Mouse (Mus musculus) MEL (cell line): ENCODE data around the gene Dapk2. TPM values are rescaled to one million over a fixed set of nuclear protein-coding genes. Genes with fewer than 3 reads are reported as not detected.

ENCODE experiments used
- DNase-seq: peaks from one replicate; pipeline ENCODE4 v3.0.0; 2011; ENCODE audit warnings: low read depth, low spot score
- H3K27ac ChIP-seq: 2 replicates; pipeline ENCODE4 v1.5.1; 2012; ENCODE audit warnings: low read depth, mild to moderate bottlenecking, control low read depth, low read length, moderate library complexity; ENCODE audit not compliant: control insufficient read depth
- H3K27me3 ChIP-seq, 2 experiments: fragments of 150-350 bp in 1 of 2; sonication (generic) in 1 of 2; 2 replicates each; pipeline ENCODE4 v1.6.1; 2012; ENCODE audit warnings: low read length in 2 of 2, mild to moderate bottlenecking in 2 of 2, improper control_type of control experiment in 1 of 2, moderate library complexity in 1 of 2; ENCODE audit not compliant: insufficient read depth in 2 of 2, control insufficient read depth in 1 of 2
- H3K36me3 ChIP-seq, 2 experiments: 2 replicates each; pipeline ENCODE4 v1.6.1; 2012 to 2014; ENCODE audit warnings: low read length in 2 of 2, improper control_type of control experiment in 1 of 2, inconsistent platforms in 1 of 2, mild to moderate bottlenecking in 1 of 2; ENCODE audit not compliant: insufficient read depth in 2 of 2, control insufficient read depth in 1 of 2
- H3K4me1 ChIP-seq, 2 experiments: fragments of 150-350 bp in 1 of 2; sonication (generic) in 1 of 2; 2 replicates each; pipeline ENCODE4 v1.6.1; 2012; ENCODE audit warnings: low read length in 2 of 2, improper control_type of control experiment in 1 of 2, mild to moderate bottlenecking in 1 of 2; ENCODE audit not compliant: insufficient read depth in 2 of 2, control insufficient read depth in 1 of 2
- H3K4me3 ChIP-seq, 2 experiments: fragments of 150-350 bp in 1 of 2; sonication (generic) in 1 of 2; 2 replicates each; pipeline ENCODE4 v1.5.1; 2012; ENCODE audit warnings: low read depth in 2 of 2, low read length in 2 of 2, mild to moderate bottlenecking in 2 of 2, moderate library complexity in 2 of 2, control low read depth in 1 of 2, improper control_type of control experiment in 1 of 2; ENCODE audit not compliant: control insufficient read depth in 1 of 2, insufficient read depth in 1 of 2
- H3K79me2 ChIP-seq: 2 replicates; pipeline ENCODE4 v1.6.1; 2012; ENCODE audit warnings: mild to moderate bottlenecking, low read length, moderate library complexity; ENCODE audit not compliant: control insufficient read depth, poor library complexity, insufficient read depth
- H3K9ac ChIP-seq: 2 replicates; pipeline ENCODE4 v1.6.1; 2012; ENCODE audit warnings: low read depth, mild to moderate bottlenecking, control low read depth, low read length, moderate library complexity; ENCODE audit not compliant: control insufficient read depth, poor library complexity, severe bottlenecking
- H3K9me3 ChIP-seq: fragments of 150-350 bp; sonication (generic); replicated peaks from 2 replicates; pipeline ENCODE4 v1.6.1; 2012; ENCODE audit warnings: mild to moderate bottlenecking, low read length, improper control_type of control experiment, moderate library complexity; ENCODE audit not compliant: insufficient read depth
- BHLHE40 ChIP-seq: IDR thresholded peaks from 2 replicates; pipeline ENCODE4 v1.6.1; 2012; ENCODE audit warnings: low read depth, mild to moderate bottlenecking, inconsistent platforms, low read length, improper control_type of control experiment, borderline replicate concordance
- CHD1 ChIP-seq: IDR thresholded peaks from 2 replicates; pipeline ENCODE4 v1.6.1; 2012; ENCODE audit warnings: low read depth, mild to moderate bottlenecking, inconsistent platforms, low read length, improper control_type of control experiment
- CHD2 ChIP-seq: IDR thresholded peaks from 2 replicates; pipeline ENCODE4 v1.6.1; 2011; ENCODE audit warnings: low read length, improper control_type of control experiment
- CTCF ChIP-seq, 3 experiments: IDR thresholded peaks in 2 of 3; conservative IDR thresholded peaks in 1 of 3; 2 replicates each; pipeline ENCODE4 v1.5.1; 2011 to 2012; ENCODE audit warnings: low read length in 3 of 3, low read depth in 2 of 3, mild to moderate bottlenecking in 2 of 3, improper control_type of control experiment in 1 of 3, inconsistent platforms in 1 of 3, mixed read lengths in 1 of 3, moderate library complexity in 1 of 3; ENCODE audit not compliant: control insufficient read depth in 1 of 3, insufficient read depth in 1 of 3, poor library complexity in 1 of 3, severe bottlenecking in 1 of 3
- E2F4 ChIP-seq: IDR thresholded peaks from 2 replicates; pipeline ENCODE4 v1.6.1; 2011; ENCODE audit warnings: low read depth, low read length, improper control_type of control experiment, borderline replicate concordance
- ELF1 ChIP-seq: IDR thresholded peaks from 2 replicates; pipeline ENCODE4 v1.6.1; 2014; ENCODE audit warnings: low read depth, mild to moderate bottlenecking, inconsistent platforms, low read length, improper control_type of control experiment, moderate library complexity
- EP300 ChIP-seq, 2 experiments: IDR thresholded peaks; 2 replicates each; pipeline ENCODE4 v1.6.1; 2011; ENCODE audit warnings: improper control_type of control experiment in 2 of 2, low read length in 2 of 2, low read depth in 1 of 2, mild to moderate bottlenecking in 1 of 2
- ETS1 ChIP-seq: IDR thresholded peaks from 2 replicates; pipeline ENCODE4 v1.6.1; 2012; ENCODE audit warnings: low read depth, mild to moderate bottlenecking, inconsistent platforms, low read length, improper control_type of control experiment, moderate library complexity
- GABPA ChIP-seq: IDR thresholded peaks from 2 replicates; pipeline ENCODE4 v1.6.1; 2012; ENCODE audit warnings: low read depth, mild to moderate bottlenecking, inconsistent platforms, low read length, improper control_type of control experiment, moderate library complexity
- GATA1 ChIP-seq: IDR thresholded peaks from 2 replicates; pipeline ENCODE4 v1.6.1; 2011; ENCODE audit warnings: low read depth, low read length, improper control_type of control experiment
- HCFC1 ChIP-seq: IDR thresholded peaks from 2 replicates; pipeline ENCODE4 v1.6.1; 2012; ENCODE audit warnings: low read depth, mild to moderate bottlenecking, inconsistent platforms, low read length, improper control_type of control experiment, moderate library complexity
- KAT2A ChIP-seq: conservative IDR thresholded peaks from 2 replicates; pipeline ENCODE4 v1.6.1; 2012; ENCODE audit warnings: low read depth, low read length, improper control_type of control experiment, inconsistent platforms
- MAZ ChIP-seq: IDR thresholded peaks from 2 replicates; pipeline ENCODE4 v1.6.1; 2012; ENCODE audit warnings: low read depth, mild to moderate bottlenecking, inconsistent platforms, low read length, improper control_type of control experiment
- MEF2A ChIP-seq: IDR thresholded peaks from 2 replicates; pipeline ENCODE4 v1.6.1; 2014; ENCODE audit warnings: low read depth, mild to moderate bottlenecking, inconsistent platforms, low read length, improper control_type of control experiment; ENCODE audit not compliant: poor library complexity, insufficient replicate concordance, severe bottlenecking; ENCODE audit errors: extremely low read depth
- MXI1 ChIP-seq: IDR thresholded peaks from 2 replicates; pipeline ENCODE4 v1.6.1; 2011; ENCODE audit warnings: mild to moderate bottlenecking, low read depth, low read length, improper control_type of control experiment
- MYC ChIP-seq: IDR thresholded peaks from 2 replicates; pipeline ENCODE4 v1.6.1; 2011; ENCODE audit warnings: low read depth, mild to moderate bottlenecking, low read length, improper control_type of control experiment, moderate library complexity
- NELFE ChIP-seq: IDR thresholded peaks from 2 replicates; pipeline ENCODE4 v1.6.1; 2011; ENCODE audit warnings: low read depth, low read length, improper control_type of control experiment
- NRF1 ChIP-seq: IDR thresholded peaks from 2 replicates; pipeline ENCODE4 v1.6.1; 2014; ENCODE audit warnings: low read depth, mild to moderate bottlenecking, inconsistent platforms, low read length, improper control_type of control experiment, moderate library complexity; ENCODE audit not compliant: poor library complexity, insufficient read depth, severe bottlenecking
- POLR2A ChIP-seq, 2 experiments: IDR thresholded peaks; 2 replicates each; pipeline ENCODE4 v1.6.1; 2011 to 2012; ENCODE audit warnings: low read length in 2 of 2, mild to moderate bottlenecking in 2 of 2, control low read depth in 1 of 2, improper control_type of control experiment in 1 of 2, low read depth in 1 of 2, moderate library complexity in 1 of 2; ENCODE audit not compliant: control insufficient read depth in 1 of 2, insufficient read depth in 1 of 2, poor library complexity in 1 of 2
- RAD21 ChIP-seq: IDR thresholded peaks from 2 replicates; pipeline ENCODE4 v1.6.1; 2011; ENCODE audit warnings: mild to moderate bottlenecking, low read depth, low read length, improper control_type of control experiment
- RCOR1 ChIP-seq: IDR thresholded peaks from 2 replicates; pipeline ENCODE4 v1.6.1; 2012; ENCODE audit warnings: low read depth, mild to moderate bottlenecking, inconsistent platforms, low read length, improper control_type of control experiment
- SMC3 ChIP-seq: IDR thresholded peaks from 2 replicates; pipeline ENCODE4 v1.6.1; 2011; ENCODE audit warnings: low read depth, low read length, improper control_type of control experiment
- TBP ChIP-seq: IDR thresholded peaks from 2 replicates; pipeline ENCODE4 v1.8.0; 2011; ENCODE audit warnings: low read depth, low read length, improper control_type of control experiment
- TCF12 ChIP-seq: IDR thresholded peaks from 2 replicates; pipeline ENCODE4 v1.6.1; 2014; ENCODE audit warnings: low read depth, mild to moderate bottlenecking, inconsistent platforms, low read length, improper control_type of control experiment, moderate library complexity
- UBTF ChIP-seq: IDR thresholded peaks from 2 replicates; pipeline ENCODE4 v1.6.1; 2012; ENCODE audit warnings: low read depth, mild to moderate bottlenecking, inconsistent platforms, low read length, improper control_type of control experiment, moderate library complexity, borderline replicate concordance; ENCODE audit not compliant: insufficient read depth
- USF1 ChIP-seq: IDR thresholded peaks from 2 replicates; pipeline ENCODE4 v1.6.1; 2014; ENCODE audit warnings: low read depth, mild to moderate bottlenecking, inconsistent platforms, low read length, improper control_type of control experiment, moderate library complexity
- ZC3H11A ChIP-seq: IDR thresholded peaks from 2 replicates; pipeline ENCODE4 v1.6.1; 2012; ENCODE audit warnings: low read depth, mild to moderate bottlenecking, inconsistent platforms, low read length, improper control_type of control experiment
- ZKSCAN1 ChIP-seq: IDR thresholded peaks from 2 replicates; pipeline ENCODE4 v1.6.1; 2012; ENCODE audit warnings: low read depth, mild to moderate bottlenecking, inconsistent platforms, low read length, improper control_type of control experiment, moderate library complexity
- ZNF384 ChIP-seq: IDR thresholded peaks from 2 replicates; pipeline ENCODE4 v1.6.1; 2012; ENCODE audit warnings: low read depth, mild to moderate bottlenecking, inconsistent platforms, low read length, improper control_type of control experiment
- polyA plus RNA-seq, 2 experiments: library from polyadenylated mRNA; stranded (reverse) in 1 of 2; unstranded in 1 of 2; fragments of >175 nt in 1 of 2; fragments of >200 nt in 1 of 2; gene quantifications; 2 replicates each; pipeline versions ENCODE4 v1.2.1 to v1.2.4; 2012; ENCODE audit warnings: low replicate concordance in 2 of 2, low read depth in 1 of 2; ENCODE audit not compliant: insufficient read length in 2 of 2, insufficient read depth in 1 of 2, missing spikeins in 1 of 2
- total RNA-seq: library from RNA; depleted of rRNA; stranded (reverse); fragments of 300-350 nt; gene quantifications from 2 replicates; pipeline ENCODE4 v1.2.3, GENCODE M21; 2012

Gene Dapk2
- total and polyA plus RNA-seq, 3 experiments = 5.8 to 8.3 TPM; not detected in 1

- Histone ChIP-seq H3K27me3 (no peaks in the 10 kb centered on the region), H3K36me3 (peaks cover 0 to 4% of the 10 kb centered on the region in 2 experiments; a peak in 1 of 4 replicates), H3K4me3 (no peak overlapping the region), H3K27ac (no peak overlapping the region), H3K9ac (no peak overlapping the region), H3K9me3 (no peaks in the 10 kb centered on the region), H3K4me1 (peaks cover 0 to 3% of the 10 kb centered on the region in 2 experiments; a peak in 1 of 4 replicates), H3K79me2 (no peaks in the 10 kb centered on the region)
- TF ChIP-seq BHLHE40 = no peak
- no peak for TF ChIP-seq MYC
- no peak for TF ChIP-seq USF1
- TF ChIP-seq GATA1 = no peak
- TF ChIP-seq RAD21 = no peak
- no peak for TF ChIP-seq NRF1
- TF ChIP-seq ZNF384 = no peak
- TF ChIP-seq UBTF = no peak
- TF ChIP-seq MAZ = no peak
- no peak for TF ChIP-seq NELFE
- TF ChIP-seq GABPA = no peak
- no peak for TF ChIP-seq ZKSCAN1
- TF ChIP-seq KAT2A = no peak
- no peak for TF ChIP-seq CHD1
- TF ChIP-seq TCF12 = no peak
- TF ChIP-seq ETS1 = no peak
- TF ChIP-seq EP300 (IDR thresholded peaks at IDR 0.05; ENCODE audit: low read depth in 1 of 2, low read length in 2 of 2) = no peak
- no peak for TF ChIP-seq CTCF (IDR thresholded peaks at IDR 0.05 in 2 of 3, conservative IDR thresholded peaks at IDR 0.05 in 1 of 3; ENCODE audit: control insufficient read depth in 1 of 3, insufficient read depth in 1 of 3, low read depth in 2 of 3, low read length in 3 of 3, poor library complexity in 1 of 3, severe bottlenecking in 1 of 3)
- DNase-seq = no peak
Measured at GRCm38 (mm10) chr9:66173316-66173855, 15.4 kb downstream of the Dapk2 start.

GRCm38 (mm10) chr9:66174985-66175384 lies 17.0 kb downstream of the Dapk2 start:
- H3K9ac ChIP-seq = no peak overlapping the region
- DNase-seq = no peak
- H3K4me3 ChIP-seq = no peak overlapping the region
- peaks cover 0 to 10% of the 10 kb centered on the region in 2 experiments; a peak in 2 of 4 replicates for H3K36me3 ChIP-seq
- no peak for TF ChIP-seq SMC3
- no peak for TF ChIP-seq MXI1
- no peak for TF ChIP-seq MAZ
- no peak for TF ChIP-seq POLR2A (IDR thresholded peaks at IDR 0.05; ENCODE audit: control insufficient read depth in 1 of 2, insufficient read depth in 1 of 2, low read depth in 1 of 2, low read length in 2 of 2, poor library complexity in 1 of 2)
- no peak for TF ChIP-seq CHD2
- TF ChIP-seq ZNF384 = no peak
- TF ChIP-seq NRF1 = no peak
- no peak for TF ChIP-seq TCF12
- no peak for TF ChIP-seq GABPA
- TF ChIP-seq EP300 (IDR thresholded peaks at IDR 0.05; ENCODE audit: low read depth in 1 of 2, low read length in 2 of 2) = no peak
- TF ChIP-seq ELF1 = no peak
- TF ChIP-seq RCOR1 = no peak
- TF ChIP-seq E2F4 = no peak
- no peak for TF ChIP-seq HCFC1
- TF ChIP-seq TBP = no peak
- no peak for TF ChIP-seq ZC3H11A
- TF ChIP-seq USF1 = no peak
- TF ChIP-seq MEF2A = no peak
- TF ChIP-seq ETS1 = no peak
- H3K9me3 ChIP-seq = no peaks in the 10 kb centered on the region
- peaks cover 7% of the 10 kb centered on the region in 2 experiments for H3K4me1 ChIP-seq
- H3K79me2 ChIP-seq = no peaks in the 10 kb centered on the region
- no peaks in the 10 kb centered on the region for H3K27me3 ChIP-seq
- no peak overlapping the region for H3K27ac ChIP-seq
